Mouse (Mus musculus): ENCODE measurements around the gene Styx. TPM values are rescaled to one million over a fixed set of nuclear protein-coding genes. Genes with fewer than 3 reads are reported as not detected.

Styx gene
- total RNA-seq (2023): 42.1 TPM

GRCm38 (mm10) chr14:45350931-45351859 is at the start of gene Styx:
Gene Styx, plus strand, starts transcription at chr14:45351093.

GRCm38 (mm10) chr14:45318426-45319236 is 32.3 kb upstream of the Styx start, which contains the start of gene Ero1l:
Gene Ero1l, minus strand, starts transcription at chr14:45318771.

GRCm38 (mm10) chr14:45329589-45330181 is 21.2 kb upstream of the Styx start, which contains the start of gene Psmc6:
Gene Psmc6, plus strand, starts transcription at chr14:45329788.

GRCm38 (mm10) chr14:45404813-45405212 is 53.9 kb downstream of the Styx start, which contains the start of gene Gnpnat1:
Gene Gnpnat1, minus strand, starts transcription at chr14:45404913.

Other genes with a start within 250 kb of the Styx start
- 10.8 TPM for gene Gpr137c, start 131.4 kb upstream of the Styx start, total RNA-seq (2023)
- 44.6 TPM for gene Txndc16, start 130.8 kb upstream of the Styx start, total RNA-seq (2023)
- 22.3 TPM for gene Ero1l, start 32.3 kb upstream of the Styx start, total RNA-seq (2023)
- 127 TPM for gene Psmc6, start 21.3 kb upstream of the Styx start, total RNA-seq (2023)
- gene Gnpnat1, start 53.8 kb downstream of the Styx start, total RNA-seq (2023): 22.8 TPM
- not detected for gene Fermt2, start 179.0 kb downstream of the Styx start, total RNA-seq (2023)

All from CD4-positive naive resting alpha-beta T cell, adult 76 days (primary cell).